Mouse (Mus musculus) kidney, adult 8-10 months (tissue): ENCODE data around the gene Aplf.
"Not testable (repeated sequence)": the region's sequence is repeated elsewhere in the genome, so short reads cannot be mapped to it uniquely, and the experiment has no call there.

Experiments used
- DNase-seq, 2 experiments: peaks; one replicate each; pipeline ENCODE4 v3.0.0; 2022

Gene Aplf

GRCm38 (mm10) chr6:87671771-87672517 lies at the start of gene Aplf:
Gene Aplf (minus strand): TSS chr6:87672193.
- DNase-seq, result peak; percentile 93 to 96

DNA sequence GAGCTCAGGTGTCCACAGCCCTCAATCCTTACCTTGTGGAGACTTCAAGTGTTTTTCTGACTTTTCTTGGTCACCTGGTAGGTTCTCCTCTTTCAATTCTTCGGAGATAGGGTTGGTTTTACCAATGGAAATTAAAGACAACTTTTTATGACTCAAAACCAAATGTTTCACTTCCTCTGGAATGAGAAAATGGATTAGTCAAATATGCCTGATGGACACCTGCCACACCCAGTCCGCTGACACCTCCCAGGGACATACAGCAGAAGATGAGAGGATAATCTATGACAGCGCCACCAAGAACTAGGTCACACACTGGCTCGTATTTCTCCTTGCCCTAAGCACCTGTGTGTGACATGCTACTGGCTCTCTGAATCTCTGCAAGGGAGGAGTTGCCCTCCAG lies 42.1 kb upstream of the Aplf start:
- no peak for DNase-seq

GRCm38 (mm10) chr6:87712311-87712710 lies 40.3 kb upstream of the Aplf start:
- DNase-seq, result no peak

DNA sequence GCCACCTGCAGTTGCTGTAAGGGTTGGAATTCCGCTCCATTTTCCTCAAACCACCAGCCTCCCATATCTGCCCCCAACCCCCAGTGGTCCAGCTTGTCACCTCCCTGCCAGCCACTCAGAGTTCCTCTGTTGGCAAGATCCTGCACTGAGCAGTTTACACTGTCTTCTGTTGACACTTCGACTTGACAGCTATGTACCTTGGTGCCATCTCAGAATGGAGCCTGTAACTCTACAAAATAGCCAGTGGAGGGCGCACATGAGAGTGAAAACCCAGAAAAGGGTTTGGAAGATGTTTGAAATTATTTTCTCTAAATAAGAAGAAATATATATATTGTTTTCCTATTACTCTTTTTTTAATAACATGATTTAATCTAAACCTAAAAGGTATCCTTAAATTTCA lies 34.3 kb upstream of the Aplf start:
- DNase-seq, result no peak

DNA sequence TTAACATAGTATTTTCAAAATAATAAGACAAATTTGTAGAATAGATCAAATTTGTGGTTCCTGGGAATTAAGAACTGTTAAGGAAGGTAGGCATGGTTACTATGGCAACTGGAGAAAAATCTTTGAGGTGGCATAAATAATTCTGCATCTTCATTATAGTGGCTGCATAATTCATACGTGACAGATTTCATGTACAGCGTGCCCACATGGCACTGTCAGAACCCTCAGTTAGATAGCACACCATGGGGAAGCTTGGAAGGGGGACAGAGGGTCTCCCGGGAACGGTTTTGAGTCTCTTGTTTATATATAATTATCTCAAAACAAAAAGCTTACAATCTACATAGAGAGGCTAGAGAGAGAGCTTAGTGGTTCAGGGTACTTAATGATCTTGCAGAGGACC lies 24.6 kb upstream of the Aplf start:
- no peak for DNase-seq

DNA sequence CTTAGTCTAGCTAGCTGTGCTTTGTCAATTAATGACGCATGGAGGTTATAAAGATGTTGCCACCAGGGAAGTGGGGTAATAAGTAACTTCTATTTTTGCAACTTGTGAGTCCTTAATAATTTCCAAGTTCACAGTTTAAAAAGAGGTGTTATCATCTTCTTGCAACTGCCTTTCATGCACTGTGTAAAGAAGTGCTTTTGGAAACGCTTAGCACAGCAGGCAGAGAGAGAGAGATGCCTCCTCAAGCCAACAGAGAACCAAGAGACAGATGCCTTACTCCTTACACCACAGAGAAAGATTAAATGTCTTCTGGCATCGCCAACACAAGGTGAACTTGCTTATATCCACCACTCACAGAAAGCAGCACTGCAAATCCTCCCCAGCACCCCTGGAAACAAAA lies 24.0 kb upstream of the Aplf start:
- no peak for DNase-seq

DNA sequence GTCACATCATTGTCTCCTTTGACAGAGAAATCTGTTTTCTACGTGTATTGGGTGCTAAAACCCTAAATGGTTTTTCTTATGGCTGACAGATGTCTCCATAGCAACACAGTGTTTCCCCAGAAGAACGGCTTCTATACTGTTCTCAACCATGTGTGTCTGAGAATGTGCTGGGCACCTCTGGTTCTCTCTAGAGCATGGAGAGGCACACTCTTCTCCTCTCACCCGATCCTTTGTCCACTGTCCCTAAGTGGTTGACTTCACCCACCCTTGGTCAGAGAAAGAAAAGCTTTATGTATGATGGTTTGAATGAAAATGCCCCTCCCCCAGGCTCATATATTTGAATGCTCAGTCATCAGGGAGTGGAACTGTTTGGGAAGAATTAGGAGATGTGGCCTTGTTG lies 8.4 kb upstream of the Aplf start:
- DNase-seq, result no peak

- no peak for DNase-seq
Observed at GRCm38 (mm10) chr6:87672661-87673060, 668 bp upstream of the Aplf start.

GRCm38 (mm10) chr6:87671353-87671752 lies 640 bp downstream of the Aplf start:
- no peak for DNase-seq

DNA sequence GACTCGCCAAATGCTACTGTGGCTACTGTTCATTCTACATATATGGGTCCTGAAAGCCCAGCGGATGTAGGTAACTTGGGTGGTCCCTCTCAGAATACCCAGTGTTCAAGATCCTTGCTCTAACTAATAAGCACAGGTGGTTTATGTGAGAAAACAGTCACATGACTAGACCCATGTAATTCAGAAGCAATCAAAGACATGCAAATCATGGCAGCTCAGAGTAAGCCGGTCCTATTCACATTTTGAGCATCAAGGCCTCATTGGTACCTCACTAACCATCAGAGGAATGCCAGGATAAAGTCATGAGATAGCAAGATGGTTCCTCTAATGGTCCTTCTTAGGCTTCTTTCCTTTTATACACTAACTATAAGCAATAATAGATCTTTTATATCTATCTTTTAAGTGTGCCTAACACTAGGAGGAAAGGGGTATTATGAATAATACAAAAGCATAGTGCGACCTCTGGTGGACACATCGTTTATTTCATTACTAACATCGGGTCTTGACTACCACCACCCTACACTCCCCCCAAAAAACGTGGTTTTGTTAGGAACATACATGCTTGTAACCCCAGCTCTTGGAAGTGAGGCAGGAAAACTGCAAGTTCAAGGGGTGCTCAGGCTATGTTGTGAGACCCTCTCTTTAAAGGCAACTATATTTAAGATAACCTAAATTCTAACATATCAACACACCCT lies 2.0 kb downstream of the Aplf start:
- DNase-seq, result peak; percentile 36 to 40

GRCm38 (mm10) chr6:87668733-87669132 lies 3.3 kb downstream of the Aplf start:
- no peak for DNase-seq

GRCm38 (mm10) chr6:87667804-87668203 lies 4.2 kb downstream of the Aplf start:
- no peak for DNase-seq

GRCm38 (mm10) chr6:87663445-87663844 lies 8.5 kb downstream of the Aplf start:
- DNase-seq, result no peak

DNA sequence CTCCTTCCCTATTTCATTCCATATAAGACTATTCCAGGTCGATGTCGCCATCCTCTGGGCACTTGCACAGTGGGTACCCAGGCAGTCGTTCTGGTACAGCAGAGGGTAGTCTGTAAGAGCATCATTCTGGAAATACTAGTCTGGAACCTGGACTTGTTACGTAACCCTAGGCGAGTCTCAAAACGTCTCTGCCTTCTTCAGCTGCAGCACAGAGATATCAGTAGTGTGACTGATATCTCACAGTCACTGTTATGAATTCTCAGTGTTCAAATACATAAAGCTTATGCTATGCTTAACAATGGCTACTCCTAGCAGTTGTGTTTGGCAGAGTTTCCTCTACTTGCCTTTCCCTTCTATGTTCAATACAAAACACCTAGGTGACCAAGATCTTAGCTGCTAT lies 9.8 kb downstream of the Aplf start:
- no peak for DNase-seq

DNA sequence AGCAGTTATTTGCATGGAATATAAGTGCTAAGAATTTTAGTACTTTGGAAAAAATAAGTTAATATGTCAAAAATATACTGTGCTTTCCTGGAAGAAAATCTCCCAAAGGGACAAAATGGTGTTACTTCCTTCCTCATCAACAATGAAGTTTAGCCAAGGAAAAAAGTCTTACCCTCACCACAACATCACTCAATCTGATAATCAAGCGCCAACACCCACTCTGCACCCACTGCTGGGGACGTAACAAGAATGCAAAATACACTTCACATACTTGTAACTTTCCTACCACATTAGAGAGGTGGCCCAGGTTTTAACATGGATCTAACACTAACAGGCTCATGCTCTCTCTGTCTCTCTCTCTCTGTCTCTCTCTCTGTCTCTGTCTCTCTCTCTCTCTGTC lies 10.3 kb downstream of the Aplf start:
- DNase-seq, result no peak

DNA sequence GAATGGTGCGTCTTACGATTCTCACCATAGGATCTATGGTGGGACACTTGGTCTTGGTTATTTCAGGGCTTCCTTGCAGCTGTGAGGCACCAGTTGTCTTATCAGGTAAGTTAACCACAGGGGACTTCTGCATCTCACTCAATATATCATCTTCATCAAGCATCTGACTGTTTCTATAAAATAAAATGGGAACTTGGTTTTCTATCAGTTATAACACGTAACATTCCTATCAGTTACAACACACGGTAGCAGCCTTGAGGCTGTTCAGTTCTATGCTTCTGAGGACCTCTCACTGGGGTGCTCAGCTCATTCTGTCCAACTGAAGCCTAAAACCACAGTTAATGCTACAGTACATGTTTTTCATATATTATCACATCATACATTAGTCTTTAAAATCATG lies 13.2 kb downstream of the Aplf start:
- DNase-seq, result no peak

DNA sequence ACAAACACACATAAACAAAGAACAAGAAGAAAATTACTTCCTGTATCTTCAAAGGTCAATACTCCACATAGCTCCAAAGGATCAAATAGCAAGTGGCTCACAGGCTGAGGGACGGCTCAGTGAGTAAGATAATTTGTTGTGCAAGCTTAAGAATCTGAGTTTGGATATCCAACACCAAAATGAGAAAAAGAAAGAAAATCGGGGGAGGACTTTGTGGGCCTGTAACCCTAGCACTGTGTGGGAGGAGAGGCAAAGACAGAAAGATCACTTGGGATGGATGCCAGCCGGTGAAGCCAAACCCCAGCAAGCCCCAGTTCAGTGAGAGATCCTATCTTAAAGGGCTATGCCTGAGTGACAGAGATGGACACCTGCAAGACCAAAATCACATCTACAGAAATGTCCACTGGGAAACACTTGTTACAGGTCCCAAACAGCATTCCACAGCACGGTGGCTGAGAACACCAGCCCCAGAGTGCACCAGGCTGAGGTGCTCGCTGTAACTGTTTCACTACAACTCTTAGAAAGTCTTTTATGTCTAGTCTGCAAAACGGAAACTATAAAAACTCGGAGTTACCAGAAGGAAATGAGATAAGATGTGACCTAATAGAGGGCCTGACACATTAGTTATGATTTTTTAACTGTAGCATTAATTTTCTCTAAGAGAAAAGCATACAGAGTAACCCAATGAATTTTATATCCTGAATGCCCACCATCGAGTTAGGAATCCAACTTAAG lies 17.9 kb downstream of the Aplf start:
- DNase-seq, result no peak

- DNase-seq, result no peak
Observed at GRCm38 (mm10) chr6:87653478-87653877, 18.5 kb downstream of the Aplf start.

DNA sequence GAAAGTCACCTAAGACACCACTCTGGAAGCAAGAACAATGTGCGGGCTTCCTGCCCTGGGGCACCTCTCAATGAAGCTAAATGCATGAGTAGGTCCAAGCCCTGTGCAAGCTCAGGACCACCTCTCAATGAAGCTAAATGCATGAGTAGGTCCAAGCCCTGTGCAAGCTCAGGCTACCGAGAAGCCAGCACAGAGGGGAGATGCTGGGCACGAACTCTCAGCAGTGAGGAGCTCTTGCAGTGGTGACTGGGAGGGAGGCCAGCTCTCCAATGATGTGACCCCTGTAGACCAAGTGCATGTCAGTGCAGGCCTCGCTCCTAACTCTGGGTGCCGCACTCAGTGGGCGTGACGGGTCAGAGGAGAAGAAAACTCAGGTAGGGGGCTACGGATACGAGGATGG lies 19.3 kb downstream of the Aplf start:
- no peak for DNase-seq

GRCm38 (mm10) chr6:87651787-87652186 lies 20.2 kb downstream of the Aplf start:
- DNase-seq, result no peak

- no peak for DNase-seq
Observed at GRCm38 (mm10) chr6:87638134-87638660, 33.8 kb downstream of the Aplf start.

DNA sequence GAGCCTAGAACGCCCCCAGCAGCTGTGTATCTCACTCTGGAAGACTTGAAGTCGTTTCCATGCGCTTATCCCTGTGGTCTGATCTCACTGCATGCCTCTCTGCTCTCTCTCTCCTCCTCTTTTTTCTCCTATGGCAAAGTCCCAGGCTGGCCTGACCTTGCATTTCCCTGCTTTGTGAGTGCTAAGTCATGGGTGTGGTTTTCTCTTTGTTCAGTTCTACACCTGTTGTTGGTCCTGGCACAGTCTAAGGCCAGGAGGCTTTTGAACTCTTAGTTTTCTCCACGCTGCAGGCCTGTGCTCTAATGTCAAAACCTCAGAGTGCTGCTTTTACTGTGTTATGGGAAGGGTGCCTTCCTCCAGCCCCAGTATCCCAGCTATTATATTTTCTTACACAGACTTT lies 39.8 kb downstream of the Aplf start:
- no peak for DNase-seq

DNA sequence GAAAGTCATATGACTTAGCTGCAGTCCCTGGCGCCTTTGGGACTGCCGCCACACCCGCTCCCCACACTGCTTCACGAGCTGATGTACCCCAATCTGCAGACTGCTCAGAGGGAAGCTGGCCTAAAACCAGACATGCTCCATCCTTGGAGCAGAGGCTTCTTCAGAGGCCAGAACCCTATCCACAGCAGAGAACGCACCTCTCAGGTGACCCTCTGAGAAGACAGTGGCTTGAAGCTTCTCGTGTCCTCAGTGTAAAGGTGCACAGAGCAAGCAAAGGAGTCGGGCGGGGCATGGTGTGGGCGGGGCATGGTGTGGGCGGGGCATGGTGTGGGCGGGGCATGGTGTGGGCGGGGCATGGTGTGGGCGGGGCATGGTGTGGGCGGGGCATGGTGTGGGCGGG lies 43.1 kb downstream of the Aplf start:
- not testable (repeated sequence) for DNase-seq

- DNase-seq, result no peak
Observed at GRCm38 (mm10) chr6:87623151-87623550, 48.8 kb downstream of the Aplf start.
